In the genomic region with DNA sequence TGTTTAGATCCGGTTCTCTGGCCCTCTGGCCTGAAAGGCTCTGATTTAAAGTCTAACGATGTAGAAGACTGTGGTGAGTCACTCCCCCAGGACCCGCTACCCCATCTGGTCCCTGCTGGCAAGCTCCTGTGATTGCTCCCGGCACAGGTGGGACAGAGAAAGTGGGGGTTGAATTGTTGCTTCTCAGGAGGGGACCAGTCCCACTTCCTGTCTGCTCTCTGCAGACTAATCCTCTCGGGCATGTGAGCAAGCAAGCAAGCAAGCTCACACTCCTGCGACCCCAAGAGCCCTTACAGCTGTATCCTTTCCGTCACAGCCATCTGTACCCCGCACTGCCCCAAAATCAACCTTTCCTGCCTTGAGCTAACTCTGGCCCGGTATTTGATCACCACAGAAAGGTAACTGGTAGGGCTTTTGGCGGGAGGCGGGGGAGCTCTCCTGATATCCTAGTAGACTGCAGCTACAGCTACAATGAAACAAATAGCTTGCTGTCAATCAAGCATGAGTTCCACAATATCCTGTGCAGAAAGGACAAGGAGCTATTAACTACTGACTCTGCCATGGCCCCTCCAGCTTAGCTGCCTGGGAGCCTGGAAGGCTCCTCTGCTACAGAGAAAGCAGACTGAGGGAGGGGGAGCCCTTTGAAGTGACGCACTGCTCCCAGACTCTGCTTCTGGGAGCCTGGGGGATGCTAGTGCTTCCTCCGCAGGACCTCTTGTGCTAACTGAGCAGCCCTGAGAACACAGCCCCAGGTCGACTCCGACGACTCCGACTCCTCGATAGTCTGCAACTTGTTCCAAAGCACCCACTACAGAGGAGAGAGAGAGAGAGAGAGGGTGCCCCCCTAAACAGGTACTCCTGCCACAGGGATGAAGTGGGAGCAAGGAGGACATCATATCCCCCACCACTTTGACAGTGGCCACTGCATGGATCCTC, we compare ENCODE assay signal across 7 mouse cellular contexts.
DNase-seq lines count a peak whose midpoint lies in the region; ATAC-seq lines count a peak whose summit lies in the region.

No protein-coding gene starts in this region.

- no peaks in the 10 kb centered on the region for H3K9me3 ChIP-seq in liver, embryonic 12.5 days (replicated peaks)

- H3K4me1 ChIP-seq in liver, embryonic 12.5 days = peaks cover 56% of the 10 kb centered on the region

- no peak overlapping the region for H3K4me3 ChIP-seq in liver, embryonic 12.5 days

- no peaks in the 10 kb centered on the region for H3K36me3 ChIP-seq in liver, embryonic 12.5 days

- peaks cover 50% of the 10 kb centered on the region for H3K27me3 ChIP-seq in liver, embryonic 12.5 days (replicated peaks)

- 31% methylated on average over 18 of the region's 18 CpGs for WGBS in liver, embryonic 12.5 days (ENCODE audit: insufficient replicate concordance)

- H3K27ac ChIP-seq in liver, embryonic 12.5 days = peak overlapping the region; percentile 59; the same call in 1 of the 2 replicates

- no peak overlapping the region for H3K4me2 ChIP-seq in liver, embryonic 12.5 days

- no peak for ATAC-seq in liver, embryonic 12.5 days

- H3K9ac ChIP-seq in liver, embryonic 12.5 days = no peak overlapping the region

- DNase-seq in A20 (ENCODE audit: low read depth, low spot score) = peak; percentile 62
- DNase-seq in CD4-positive, CD25-positive, alpha-beta regulatory T cell, adult 2 months (ENCODE audit: low read depth, low spot score) = peak; percentile 24
- DNase-seq in fibroblast of lung, adult 2 months (ENCODE audit: low read depth) = peak; percentile 53
- DNase-seq in thymus, postnatal 0 days (ENCODE audit: low spot score) = peak; percentile 74
- no peak for DNase-seq in natural killer cell, adult 2 months (ENCODE audit: low spot score in 2 of 2)
- DNase-seq in kidney, postnatal 14 days = no peak

Comparison
In these comparisons a context has a peak if more than half of its experiments do, and no peak if none do; other contexts are left out.
1. DNase-seq: peak in A20 (single experiment), CD4-positive, CD25-positive, alpha-beta regulatory T cell, adult 2 months (single experiment), fibroblast of lung, adult 2 months (single experiment) and thymus, postnatal 0 days (single experiment); none in natural killer cell, adult 2 months (0 of 2) and kidney, postnatal 14 days (single experiment).